Mouse (Mus musculus) WW6 (cell line): ENCODE data around the gene Sox6.

Source experiments
- DNase-seq: peaks from one replicate; pipeline ENCODE4 v3.0.0-alpha.2; 2013; ENCODE audit warnings: low read depth, low spot score

Sox6 gene

DNA sequence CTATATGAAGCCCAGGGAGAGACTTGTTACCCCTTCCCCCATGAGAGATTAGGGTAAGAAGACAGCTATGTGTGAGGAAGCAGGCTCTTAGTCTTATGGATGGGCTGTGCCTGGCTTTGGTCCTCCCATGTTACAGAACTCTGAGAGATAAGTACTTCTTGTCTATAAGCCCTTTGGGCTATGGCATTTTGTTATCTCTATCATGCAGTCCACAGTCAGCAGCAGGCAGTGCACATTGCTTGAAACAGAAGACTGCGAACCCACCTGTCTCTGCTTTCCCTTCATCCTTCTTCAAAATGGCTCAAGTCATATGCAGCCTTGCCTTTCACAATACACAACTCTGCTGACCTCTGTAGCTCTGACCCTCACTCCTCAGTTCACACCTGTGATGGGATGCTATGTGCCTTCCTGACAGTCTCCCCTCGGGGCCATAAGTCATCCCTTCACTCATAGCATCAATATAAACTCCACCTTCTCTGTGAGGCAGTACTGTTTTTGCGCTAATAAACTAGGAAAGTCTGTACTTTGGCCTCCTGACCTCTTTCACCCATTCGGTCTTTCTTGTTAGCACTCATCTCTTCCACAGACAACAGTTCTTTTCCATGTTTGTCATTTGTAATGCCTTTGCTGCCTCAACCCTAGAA lies 143.4 kb downstream of the Sox6 start:
- no peak for DNase-seq

DNA sequence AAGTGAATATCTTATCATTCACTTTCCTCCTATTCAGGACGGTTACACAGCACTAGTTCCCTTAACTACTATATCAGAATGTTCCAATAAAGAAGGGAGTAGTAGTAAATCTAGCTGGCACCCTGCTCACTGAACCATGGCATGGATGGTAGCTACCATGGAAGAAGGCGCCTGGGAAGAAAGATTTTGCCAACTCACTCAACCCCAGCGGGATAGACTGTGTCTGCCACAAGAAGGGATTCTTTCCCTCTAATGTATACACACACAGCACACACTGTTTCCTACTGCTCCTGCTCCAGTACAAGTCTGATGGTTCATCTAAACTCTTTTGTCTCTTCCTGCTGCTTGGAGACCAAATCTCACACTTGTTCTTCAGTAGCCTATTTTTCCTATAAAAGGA lies 147.1 kb downstream of the Sox6 start:
- DNase-seq: no peak

DNA sequence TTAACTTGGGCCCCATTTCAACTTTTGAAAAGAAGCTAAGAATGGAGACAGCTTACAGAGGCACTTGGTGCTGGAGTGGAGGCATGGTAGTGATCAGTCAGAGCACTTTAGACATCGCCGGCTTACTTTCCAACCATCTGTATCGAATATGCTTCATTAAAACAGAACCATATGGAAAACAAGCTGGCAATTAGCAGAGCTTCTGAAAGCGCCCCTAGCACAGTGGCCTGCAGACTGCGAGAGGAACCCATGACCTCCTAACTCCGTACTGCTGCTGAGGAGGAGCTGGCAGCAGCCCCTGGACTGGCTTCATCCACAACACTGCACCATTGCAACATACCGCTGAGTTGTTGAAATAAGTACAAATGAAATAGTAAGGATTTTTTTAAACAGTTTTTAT lies 148.7 kb downstream of the Sox6 start:
- DNase-seq: no peak

DNA sequence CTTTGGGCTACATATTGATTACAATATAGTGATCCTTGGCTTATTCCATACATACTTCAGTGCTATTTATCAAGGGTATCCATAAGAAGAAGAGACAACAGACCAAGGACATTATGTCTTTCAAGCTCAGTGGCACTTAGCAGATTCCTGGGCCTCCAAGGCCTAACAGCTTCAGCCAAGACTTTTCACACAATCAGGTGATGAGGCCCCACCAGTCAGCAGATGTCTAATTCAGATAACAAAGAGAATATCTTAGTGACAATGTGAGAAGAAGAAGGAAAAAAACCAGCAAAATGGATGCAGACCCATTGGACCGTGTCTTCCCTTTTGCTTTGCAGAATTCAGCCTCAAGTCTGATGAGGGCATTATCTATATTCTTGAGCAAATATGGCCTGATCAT lies 150.0 kb downstream of the Sox6 start:
- DNase-seq: no peak

DNA sequence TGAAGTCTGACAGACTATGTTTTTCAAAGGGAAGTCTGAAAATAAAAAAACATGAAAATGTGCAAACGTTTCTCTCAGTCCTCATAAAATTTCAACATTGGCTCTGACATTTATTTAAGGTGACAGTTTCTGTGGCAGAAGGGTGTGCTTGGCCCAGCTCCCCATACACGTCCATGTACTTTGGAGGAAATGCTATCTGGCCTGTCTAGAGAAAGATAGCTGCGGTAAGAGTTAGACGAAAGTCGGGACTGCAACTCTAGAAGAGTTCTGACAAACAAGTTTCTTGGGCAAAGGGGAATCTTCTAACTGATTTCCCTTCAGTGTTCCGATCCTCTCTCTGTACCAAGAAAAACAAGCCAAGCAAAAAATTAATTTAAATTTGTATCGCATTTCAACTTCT lies 150.5 kb downstream of the Sox6 start:
- DNase-seq: no peak

DNA sequence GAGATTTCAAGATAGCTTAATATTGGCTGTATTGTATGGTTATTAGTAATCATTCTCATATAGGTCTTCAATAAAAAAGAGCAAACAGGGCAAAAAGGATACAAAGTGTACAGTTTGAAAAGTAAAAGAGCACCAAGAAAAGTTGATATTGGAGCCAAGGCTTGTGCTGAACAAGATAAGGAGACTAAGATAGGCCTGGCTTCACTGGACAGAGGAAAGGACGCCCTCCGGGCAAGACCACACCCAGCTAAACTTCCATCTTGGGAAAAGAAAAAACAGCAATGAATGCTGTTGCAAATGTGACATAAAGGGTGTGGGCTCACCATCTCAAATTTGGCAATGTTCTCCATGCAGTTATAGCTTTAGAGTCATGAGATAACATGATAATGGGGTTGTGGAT lies 165.7 kb downstream of the Sox6 start:
- no peak for DNase-seq

DNA sequence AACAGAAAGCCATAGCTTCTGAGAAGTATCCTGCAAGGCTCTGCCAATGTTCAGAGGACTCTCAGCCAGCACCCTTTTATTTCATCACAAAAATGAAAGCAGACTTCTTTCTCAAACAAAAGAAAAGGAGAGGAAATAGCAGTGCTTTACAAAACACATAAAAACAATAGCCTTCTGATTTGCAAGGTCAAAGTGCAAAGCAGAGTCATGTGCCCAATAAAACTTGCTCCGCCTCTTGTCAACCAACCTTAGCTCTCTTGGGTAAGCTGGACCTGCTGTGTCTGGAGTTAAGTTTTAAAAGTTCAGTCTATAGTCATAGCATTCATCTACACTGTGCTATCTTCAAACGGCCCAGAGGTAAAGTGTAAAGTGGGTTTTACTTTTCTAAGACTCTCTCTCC lies 170.1 kb downstream of the Sox6 start:
- no peak for DNase-seq

DNA sequence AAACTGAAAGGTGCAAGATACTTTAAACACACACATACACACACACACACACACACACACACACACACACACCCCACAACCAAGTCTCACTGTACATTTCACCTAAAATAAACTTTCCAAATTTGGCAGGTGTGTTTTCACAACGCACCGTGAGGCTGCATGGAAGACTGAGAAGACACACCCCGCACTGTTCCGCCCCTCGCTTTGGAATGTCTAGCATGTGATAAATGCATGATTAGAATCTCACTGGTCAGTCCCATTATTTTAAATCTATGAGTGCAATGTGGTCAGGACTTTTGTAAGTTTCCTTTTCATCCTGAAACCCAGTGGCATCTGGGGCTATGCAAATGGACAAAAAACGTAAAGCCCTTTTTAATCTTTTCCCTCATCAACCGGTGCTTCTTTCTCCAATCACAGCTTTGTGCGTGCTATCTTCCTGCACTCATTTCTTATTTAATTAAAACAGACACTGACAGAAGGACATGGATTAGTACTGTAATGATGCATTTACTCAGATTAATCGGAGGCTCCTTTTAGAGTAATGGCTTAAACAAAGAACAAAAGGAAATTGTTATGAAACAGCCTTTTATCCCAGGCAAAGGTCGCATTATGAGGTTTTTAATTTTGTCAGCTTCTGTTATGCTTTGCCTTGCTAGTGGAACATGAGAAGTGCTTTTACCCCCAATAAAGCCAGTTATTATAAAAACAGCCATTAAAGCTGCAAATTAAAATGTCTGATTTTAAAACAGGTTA lies 170.9 kb downstream of the Sox6 start:
- DNase-seq: no peak

DNA sequence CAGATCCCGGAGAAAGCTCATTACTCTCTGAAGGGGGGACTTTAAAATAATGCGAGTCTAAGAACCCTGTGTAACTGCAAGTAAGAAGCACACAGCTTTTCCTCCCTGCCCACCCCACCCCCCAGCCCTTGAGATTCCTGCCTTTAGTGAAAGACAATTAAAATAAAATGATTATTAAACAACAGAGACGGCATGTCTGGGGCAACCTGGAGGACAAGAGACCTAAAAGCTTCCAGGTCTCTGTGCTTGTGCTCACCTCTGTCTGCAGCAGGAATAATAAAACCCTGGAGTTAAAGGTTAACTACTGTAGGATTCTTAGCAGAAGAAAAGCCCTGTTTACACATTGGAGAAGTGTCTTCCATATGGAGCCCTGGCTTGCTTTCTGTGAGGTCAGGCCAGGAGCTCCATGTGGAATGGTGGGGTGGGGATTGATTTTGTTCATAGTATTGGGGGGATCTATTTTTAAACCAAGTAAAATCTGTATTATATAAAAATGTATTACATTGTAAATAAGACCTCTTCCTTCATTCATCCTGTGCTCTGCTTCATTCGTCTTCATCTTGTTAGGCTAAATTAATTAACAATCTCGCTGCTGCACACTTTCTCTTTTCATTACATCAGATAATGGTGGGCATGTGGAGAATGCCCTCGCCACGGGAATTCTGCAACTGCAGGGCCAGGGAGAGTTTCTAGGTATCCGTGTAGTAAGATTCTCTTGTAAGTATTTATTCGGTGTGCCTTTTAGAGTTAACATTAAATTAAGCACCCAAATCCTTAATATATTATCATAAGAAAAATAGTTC lies 171.7 kb downstream of the Sox6 start:
- no peak for DNase-seq

DNA sequence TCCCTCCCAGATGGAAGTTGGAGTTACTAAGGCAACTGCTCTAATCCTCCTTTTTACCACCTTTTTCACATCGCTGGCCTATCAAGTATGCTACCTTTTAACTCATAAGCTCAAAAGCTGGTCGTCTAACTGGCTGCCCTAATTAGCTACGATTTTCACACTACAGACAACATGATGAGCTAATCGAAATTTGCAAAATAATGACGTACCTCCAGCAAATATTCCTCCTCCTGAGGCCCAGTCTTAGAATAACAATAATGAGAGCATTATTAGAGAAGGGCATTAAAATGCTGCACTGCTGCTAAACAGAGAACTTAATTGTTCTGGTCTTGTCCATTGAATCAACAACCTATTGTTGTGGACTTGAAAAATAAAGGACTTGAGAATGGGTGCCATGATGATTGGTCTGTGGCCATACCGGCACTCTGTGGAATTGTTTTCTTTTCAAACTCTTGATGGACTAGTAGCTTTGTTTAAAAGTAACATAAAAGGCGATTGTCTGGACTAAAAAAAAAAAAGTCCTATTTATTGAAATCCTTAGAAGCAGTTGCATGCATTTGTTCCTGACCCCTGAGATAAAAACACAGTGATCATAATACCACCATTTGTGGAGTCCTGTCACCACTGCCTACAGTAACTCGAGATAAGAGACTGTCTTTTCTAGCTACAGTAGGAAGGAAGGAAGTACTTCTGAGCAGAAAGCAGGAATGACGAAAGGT lies 172.5 kb downstream of the Sox6 start:
- DNase-seq: no peak

DNA sequence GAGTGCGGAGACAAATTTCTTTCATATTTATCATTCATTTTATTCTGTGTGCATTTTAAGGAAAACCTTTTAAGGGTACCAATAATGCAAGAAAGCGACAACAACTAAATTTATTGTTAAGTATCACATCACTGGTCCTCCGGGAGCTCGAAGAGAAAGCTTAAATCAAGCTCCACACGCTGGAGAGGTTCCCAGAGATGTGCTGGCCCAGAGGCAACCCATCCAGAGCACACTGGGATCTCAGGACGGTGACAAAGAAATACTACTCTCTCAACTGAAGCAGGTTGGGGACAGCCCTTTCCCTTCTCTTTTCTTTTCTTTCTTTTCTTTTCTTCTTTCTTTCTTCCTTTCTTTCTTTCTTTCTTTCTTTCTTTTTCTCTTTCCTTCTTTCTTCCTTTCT lies 173.4 kb downstream of the Sox6 start:
- no peak for DNase-seq

DNA sequence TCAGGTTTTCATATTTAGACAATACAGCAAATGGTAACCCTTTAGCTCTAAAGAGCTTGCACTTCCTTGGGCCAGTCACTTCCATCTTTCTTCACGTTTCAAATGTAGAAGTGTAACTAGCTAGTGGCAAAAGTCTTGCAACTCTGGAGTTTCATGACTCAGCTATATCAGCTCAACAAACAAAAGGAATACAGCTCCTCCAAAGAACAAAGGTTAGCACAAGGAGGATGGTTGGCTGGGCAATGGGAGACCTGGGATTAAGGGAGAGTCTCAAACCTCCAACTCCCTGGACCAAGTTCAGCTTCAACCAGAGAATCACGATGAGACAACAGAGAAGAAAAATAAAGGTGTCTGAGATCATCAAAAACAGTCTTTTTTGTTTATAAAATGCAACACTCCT lies 174.2 kb downstream of the Sox6 start:
- DNase-seq: no peak

DNA sequence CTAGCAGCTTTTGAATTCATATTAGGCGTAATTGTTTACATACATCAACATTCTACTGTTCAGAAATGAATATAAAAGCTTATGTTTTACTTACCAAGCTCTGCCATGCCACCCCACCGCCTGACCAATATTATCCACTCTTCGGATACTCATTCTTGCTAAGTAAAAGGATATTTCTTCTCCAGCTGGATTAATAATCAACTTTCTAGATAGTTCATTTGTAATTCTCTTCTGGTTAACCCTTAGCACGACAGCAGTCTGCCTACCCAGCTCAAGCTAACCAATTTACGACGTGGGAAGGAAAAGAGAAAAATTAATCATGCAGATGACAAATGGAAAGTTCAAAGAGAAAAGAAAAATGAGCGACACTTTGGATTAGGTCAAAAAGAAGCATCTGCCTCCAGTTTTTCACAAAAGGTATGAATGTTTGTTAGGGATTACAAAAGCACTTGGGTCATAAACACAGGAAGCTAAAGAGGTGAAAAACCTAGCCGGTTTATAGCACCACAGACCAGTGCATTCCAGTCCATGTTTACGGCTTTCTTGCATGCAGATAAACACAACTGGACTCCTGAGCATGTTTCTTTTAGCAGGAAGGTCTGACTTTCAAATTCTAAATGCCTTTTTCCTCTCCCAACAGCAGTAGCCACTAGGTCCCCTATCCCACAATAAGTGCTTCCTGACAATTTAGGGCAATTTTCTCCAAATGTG lies 178.8 kb downstream of the Sox6 start:
- no peak for DNase-seq

DNA sequence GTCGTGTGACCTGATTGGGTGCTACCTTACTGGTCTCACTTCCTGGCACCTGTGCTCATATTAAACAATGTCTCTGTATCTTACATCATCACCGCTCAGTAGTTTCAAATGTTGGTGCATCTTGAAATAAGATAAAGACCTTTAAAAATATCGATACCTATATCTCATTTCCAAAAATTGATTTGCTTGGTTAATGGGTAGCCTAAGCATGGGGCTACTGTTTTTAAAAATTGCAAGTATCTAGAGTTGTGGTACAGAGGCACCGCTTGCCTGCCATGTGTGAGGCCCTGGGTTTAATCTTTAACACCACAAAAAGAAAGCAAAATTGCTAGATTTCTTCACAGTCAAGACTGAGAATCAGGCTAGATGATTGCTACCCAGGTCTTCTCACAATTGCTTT lies 187.5 kb downstream of the Sox6 start:
- DNase-seq: no peak

DNA sequence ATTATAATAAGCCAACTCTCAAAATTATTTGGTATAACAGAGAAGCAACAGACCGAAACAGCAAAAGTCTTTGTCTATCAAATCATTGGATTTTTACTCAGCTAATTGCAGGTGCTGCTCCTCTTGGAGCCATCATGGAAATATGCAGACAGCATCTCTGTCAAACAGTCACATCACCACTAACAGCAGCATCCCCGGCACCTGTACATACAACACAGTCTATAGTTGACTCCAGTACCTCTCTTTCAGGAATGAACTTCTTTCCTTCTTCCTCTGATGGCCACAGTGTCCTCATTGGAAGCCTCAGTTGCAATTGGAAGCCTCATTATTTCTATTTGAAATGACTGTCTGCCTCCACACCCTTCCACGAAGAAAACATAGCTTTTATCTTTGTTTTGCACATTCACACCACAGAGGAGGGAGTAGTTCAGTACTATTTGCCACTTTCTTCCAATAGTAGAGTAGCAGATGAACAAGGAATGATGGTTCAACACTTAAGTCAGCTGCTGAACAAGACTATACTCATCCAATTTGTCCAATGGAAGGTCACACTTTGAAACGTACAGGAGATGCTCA lies 192.7 kb downstream of the Sox6 start:
- no peak for DNase-seq

DNA sequence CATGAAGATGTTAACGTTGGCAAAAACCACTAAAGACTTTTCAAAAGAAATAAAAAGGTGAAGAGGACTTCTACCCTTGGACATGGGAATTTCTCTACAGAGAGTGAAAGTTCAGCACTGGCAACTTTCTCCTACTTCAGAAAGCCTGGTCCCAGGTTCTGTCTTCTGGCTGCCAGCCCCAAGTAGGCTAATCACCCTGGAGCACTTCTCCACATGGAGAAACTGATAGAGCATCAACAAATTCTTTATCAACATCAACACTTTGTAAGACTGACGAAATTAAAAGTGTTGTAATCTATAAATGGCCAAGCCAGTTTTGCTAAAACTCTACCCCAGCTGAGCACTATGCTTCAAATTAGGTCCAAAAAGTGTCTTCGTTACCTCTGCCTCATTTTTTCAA lies 193.7 kb downstream of the Sox6 start:
- DNase-seq: no peak

DNA sequence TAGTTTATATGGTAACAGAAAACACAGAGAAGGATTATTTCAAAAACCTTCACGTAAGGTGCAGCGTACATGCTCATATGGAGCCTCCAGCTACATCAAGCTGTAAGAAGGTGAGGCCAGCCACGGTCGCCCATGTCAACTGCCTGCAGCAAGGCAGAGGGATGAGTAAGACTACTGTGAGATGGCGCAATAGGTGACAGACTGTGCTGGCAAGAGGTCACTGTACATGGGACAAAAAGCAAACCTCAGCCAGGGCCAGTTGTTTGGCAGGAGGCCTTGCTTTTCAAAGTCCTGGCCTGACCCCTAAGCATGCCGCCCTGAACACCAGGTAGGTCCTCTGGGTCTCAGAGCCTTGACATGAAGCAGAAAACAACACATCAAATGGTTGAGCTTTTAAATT lies 194.2 kb downstream of the Sox6 start:
- no peak for DNase-seq

DNA sequence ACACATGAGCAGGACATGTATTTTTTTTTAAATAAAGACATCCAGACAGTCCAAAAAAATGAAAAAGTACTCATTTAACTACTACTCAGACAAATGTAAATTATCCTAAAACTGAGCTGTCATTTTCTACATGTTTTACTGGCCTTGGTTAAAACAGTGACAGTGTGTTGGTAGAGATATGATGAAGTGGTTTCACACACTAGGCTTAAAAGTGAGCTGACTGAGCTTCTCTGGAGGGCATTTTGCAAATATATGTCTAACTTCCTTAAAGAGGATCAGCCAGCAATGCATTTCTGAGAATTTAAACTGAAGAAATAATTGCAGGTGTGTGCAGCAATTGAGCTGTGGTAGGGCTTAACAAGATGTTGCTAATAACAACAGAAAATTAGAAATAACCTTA lies 196.3 kb downstream of the Sox6 start:
- DNase-seq: no peak

DNA sequence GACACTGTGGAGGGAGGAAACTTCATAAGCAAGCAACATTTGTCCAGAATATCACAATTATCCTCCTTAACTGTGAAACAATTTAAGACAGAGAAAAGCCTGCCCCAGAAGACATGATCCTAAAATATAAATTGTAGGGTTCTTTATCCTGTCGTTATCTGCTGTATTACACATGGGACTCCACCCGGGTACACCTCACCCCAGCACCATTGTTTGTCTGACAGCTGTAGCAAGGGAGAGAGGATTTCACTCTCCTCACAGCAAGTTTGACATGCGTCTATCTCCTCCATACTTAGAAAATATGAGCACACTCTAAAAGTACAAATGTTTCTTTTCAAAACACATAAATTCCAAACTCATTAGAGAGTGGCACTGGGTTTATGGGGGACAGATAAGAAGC lies 198.0 kb downstream of the Sox6 start:
- DNase-seq: no peak

DNA sequence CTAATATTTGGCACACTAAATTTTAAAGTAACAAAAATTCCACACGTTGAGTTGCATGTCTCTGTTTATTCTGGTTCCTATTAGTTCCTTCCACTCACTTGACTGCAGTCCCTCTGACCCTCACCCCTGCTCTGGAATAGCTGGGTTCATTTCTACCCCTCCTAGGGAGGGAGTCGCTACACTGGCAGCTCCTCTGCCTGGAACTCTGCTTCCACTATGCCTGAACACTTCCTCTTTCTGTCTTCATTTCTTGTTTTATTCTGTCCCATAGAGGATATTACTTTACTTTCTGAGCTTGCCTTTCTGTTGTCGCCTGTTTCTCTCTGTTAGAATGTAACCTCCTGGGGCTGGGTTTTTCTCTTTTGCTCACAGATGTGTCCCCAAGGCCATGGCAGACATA lies 203.6 kb downstream of the Sox6 start:
- DNase-seq: no peak

DNA sequence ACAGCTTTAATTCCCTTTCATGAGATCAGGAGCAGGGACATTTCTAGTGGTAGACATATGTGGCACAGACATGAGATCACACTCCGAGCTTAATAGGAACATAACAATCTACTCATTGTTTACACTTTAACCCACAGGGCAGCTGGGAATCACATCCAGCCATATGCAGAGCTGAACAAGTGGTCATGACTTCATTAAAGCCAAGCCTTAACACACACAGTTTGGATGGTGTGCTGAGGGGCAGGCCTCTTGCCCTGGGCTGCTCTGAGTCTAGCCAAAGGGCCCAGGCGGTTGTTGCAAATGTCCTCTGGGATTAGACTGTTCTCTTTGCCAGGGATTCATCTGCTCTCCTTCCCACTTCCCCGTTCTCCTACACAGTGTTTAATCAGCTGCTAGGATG lies 204.9 kb downstream of the Sox6 start:
- no peak for DNase-seq
